Mouse (Mus musculus) kidney, adult 2 months (tissue): ENCODE measurements at regions not wholly inside any gene's neighbourhood (a gene's known extent, or its start where the extent isn't known, plus 50 kb on each side); places are given as distances from the start of the nearest gene placed in this dataset.

Experiments used
- CTCF ChIP-seq: fragments of 200-500 bp; conservative IDR thresholded peaks from 2 replicates; pipeline ENCODE4 v1.5.1; 2011; ENCODE audit warnings: low read depth, mild to moderate bottlenecking, control low read depth, low read length, moderate library complexity, mixed read lengths; ENCODE audit not compliant: insufficient read depth, insufficient read length
- POLR2A ChIP-seq: fragments of 200-500 bp; IDR thresholded peaks from one replicate; pipeline ENCODE4 v1.6.1; 2011; ENCODE audit warnings: low read depth, low read length, control low read depth

DNA sequence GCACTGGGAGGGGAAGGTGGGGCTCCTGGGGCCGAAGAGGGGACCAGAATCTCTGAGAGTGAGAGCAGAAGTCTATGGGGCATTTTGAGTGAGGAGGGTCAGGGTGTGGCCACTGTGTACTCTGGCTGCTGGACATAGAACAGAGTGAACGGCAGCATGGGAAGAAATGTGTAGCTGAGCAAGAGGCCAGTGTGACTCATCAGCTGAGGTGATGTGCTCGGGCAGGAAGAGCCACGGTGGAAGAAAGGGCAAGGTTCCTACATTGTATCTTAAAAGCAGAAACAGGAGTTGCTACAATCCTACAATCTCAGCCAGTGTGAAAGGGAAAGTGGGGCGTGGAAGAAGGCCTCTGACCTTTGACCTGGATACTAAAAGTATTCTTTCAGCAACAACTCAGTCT, 133.8 kb upstream of the Dyrk2 start:
- TF ChIP-seq CTCF = no peak
- TF ChIP-seq POLR2A = no peak
